Comparison of ENCODE assay signal across 8 mouse cellular contexts in the genomic region with DNA sequence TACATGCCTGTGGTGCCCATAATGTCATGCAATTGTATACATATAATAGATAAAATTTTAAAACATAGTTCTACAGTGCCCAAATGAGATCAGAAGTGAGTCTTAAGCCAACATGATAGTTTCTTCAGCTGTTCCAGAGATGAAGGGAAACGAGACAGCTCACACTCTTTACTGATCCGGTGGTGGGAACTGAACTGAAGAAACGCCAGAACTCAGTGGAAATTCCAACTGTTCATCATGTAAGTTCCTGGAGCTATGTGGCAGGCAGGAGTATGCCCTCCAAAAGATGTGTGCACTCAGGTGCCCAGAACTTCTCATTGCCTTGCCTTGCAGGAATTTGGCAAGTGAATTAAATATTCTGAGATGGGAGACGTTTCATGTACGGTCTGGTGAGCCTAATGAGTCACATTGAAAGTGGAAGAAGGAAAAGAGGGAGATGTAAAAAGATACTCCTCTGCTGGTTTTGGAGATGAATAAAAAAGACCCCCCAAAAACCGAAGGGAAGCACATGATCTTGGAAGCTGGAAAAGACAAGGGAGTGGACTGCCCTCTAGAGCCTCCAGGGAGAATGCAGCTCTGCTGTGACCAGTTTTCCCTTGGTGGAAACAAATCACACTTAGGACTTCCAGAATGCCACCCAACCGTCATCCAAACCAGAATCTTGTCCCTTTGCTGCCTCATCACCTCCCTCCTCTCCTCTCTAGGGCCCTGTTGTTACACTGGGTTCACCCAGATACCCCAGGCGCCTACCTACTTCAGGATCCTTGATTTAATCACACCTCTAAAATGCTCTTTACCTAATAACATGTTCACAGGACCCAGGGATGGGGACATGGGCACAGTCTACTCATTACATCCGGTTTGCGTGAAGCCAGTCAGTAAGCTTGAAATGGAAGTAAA. TPM values are rescaled to one million over a fixed set of nuclear protein-coding genes. Genes with fewer than 3 reads are reported as not detected.
DNase-seq lines count a peak whose midpoint lies in the region; ATAC-seq and TF ChIP-seq lines count a peak whose summit lies in the region.

No protein-coding gene starts in this region.

- no peak overlapping the region for H3K27ac ChIP-seq in heart, embryonic 12.5 days (ENCODE audit: poor library complexity, severe bottlenecking)
- no peak overlapping the region for H3K27ac ChIP-seq in heart, embryonic 10.5 days
- no peak overlapping the region for H3K27ac ChIP-seq in heart, embryonic 16.5 days (ENCODE audit: low read length)
- no peak overlapping the region for H3K27ac ChIP-seq in midbrain, embryonic 14.5 days (replicated peaks; ENCODE audit: low read depth, low read length)

- no peaks in the 10 kb centered on the region for H3K36me3 ChIP-seq in heart, embryonic 12.5 days
- H3K36me3 ChIP-seq in heart, embryonic 10.5 days: no peaks in the 10 kb centered on the region
- H3K36me3 ChIP-seq in E14TG2a.4 (ENCODE audit: insufficient read depth, low read length): peaks cover 7% of the 10 kb centered on the region
- H3K36me3 ChIP-seq in heart, embryonic 16.5 days (ENCODE audit: control insufficient read depth, insufficient read depth): no peaks in the 10 kb centered on the region
- H3K36me3 ChIP-seq in midbrain, embryonic 14.5 days (ENCODE audit: control insufficient read depth, insufficient read depth, low read length): no peaks in the 10 kb centered on the region

- DNase-seq in heart, embryonic 10.5 days (ENCODE audit: low spot score): no peak
- peak; percentile 85 for DNase-seq in brain, embryonic 14.5 days (ENCODE audit: low read depth)
- DNase-seq in layer of hippocampus, postnatal 36 days: peak; percentile 47 to 52
- peak; percentile 83 for DNase-seq in midbrain, embryonic 14.5 days
- DNase-seq in Muller cell, postnatal 12 days (ENCODE audit: inconsistent ontology term): no peak

- no peak for ATAC-seq in heart, embryonic 12.5 days (ENCODE audit: insufficient number of reproducible peaks, low FRiP score)
- ATAC-seq in heart, embryonic 16.5 days (replicated peaks; ENCODE audit: extremely low read depth, insufficient read depth, low FRiP score): no peak
- ATAC-seq in midbrain, embryonic 14.5 days (ENCODE audit: low FRiP score, low TSS enrichment): no peak

- H3K4me3 ChIP-seq in heart, embryonic 12.5 days: no peak overlapping the region
- H3K4me3 ChIP-seq in heart, embryonic 10.5 days: no peak overlapping the region
- H3K4me3 ChIP-seq in E14TG2a.4 (replicated peaks; ENCODE audit: low read length): no peak overlapping the region
- no peak overlapping the region for H3K4me3 ChIP-seq in heart, embryonic 16.5 days (ENCODE audit: low read length)
- H3K4me3 ChIP-seq in midbrain, embryonic 14.5 days (replicated peaks; ENCODE audit: low read depth, low read length): no peak overlapping the region

- H3K9me3 ChIP-seq in heart, embryonic 12.5 days (replicated peaks): no peaks in the 10 kb centered on the region
- no peaks in the 10 kb centered on the region for H3K9me3 ChIP-seq in heart, embryonic 10.5 days
- H3K9me3 ChIP-seq in E14TG2a.4 (ENCODE audit: low read length): peaks cover under 1% of the 10 kb centered on the region; the same call in 1 of the 2 replicates
- H3K9me3 ChIP-seq in heart, embryonic 16.5 days (replicated peaks; ENCODE audit: control insufficient read depth, low read length): no peaks in the 10 kb centered on the region
- no peaks in the 10 kb centered on the region for H3K9me3 ChIP-seq in midbrain, embryonic 14.5 days (ENCODE audit: control insufficient read depth, low read length)

- no peaks in the 10 kb centered on the region for H3K27me3 ChIP-seq in heart, embryonic 12.5 days (replicated peaks)
- no peaks in the 10 kb centered on the region for H3K27me3 ChIP-seq in heart, embryonic 10.5 days (ENCODE audit: insufficient read depth, poor library complexity, severe bottlenecking)
- no peaks in the 10 kb centered on the region for H3K27me3 ChIP-seq in E14TG2a.4 (ENCODE audit: insufficient read depth, low read length)
- no peaks in the 10 kb centered on the region for H3K27me3 ChIP-seq in heart, embryonic 16.5 days (ENCODE audit: control insufficient read depth, insufficient read depth, low read length)
- H3K27me3 ChIP-seq in midbrain, embryonic 14.5 days (ENCODE audit: control insufficient read depth, insufficient read depth, low read length): no peaks in the 10 kb centered on the region

- 41% methylated on average over 10 of the region's 10 CpGs for WGBS in heart, embryonic 12.5 days
- 42% methylated on average over 10 of the region's 10 CpGs for WGBS in heart, embryonic 10.5 days
- 42% methylated on average over 10 of the region's 10 CpGs for WGBS in heart, embryonic 16.5 days
- WGBS in midbrain, embryonic 14.5 days: 51% methylated on average over 10 of the region's 10 CpGs

- TF ChIP-seq CTCF in E14TG2a.4 (conservative IDR thresholded peaks at IDR 0.05; ENCODE audit: low read length): peak; percentile 87
- peak; percentile 86 for TF ChIP-seq CTCF in brain, embryonic 14.5 days (IDR thresholded peaks at IDR 0.05; ENCODE audit: borderline replicate concordance, extremely low read depth, insufficient read depth, insufficient read length)

- H3K9ac ChIP-seq in heart, embryonic 12.5 days: 0 out of 2 replicates have a peak overlapping the region, but pooled peaks have one; percentile 2
- H3K9ac ChIP-seq in heart, embryonic 16.5 days (ENCODE audit: low read length): peak overlapping the region; percentile 18; the same call in 1 of the 2 replicates
- H3K9ac ChIP-seq in midbrain, embryonic 14.5 days (replicated peaks; ENCODE audit: low read length): no peak overlapping the region

- no peak overlapping the region for H3K4me2 ChIP-seq in heart, embryonic 12.5 days
- peak overlapping the region; percentile 32; the same call in 1 of the 2 replicates for H3K4me2 ChIP-seq in heart, embryonic 16.5 days (ENCODE audit: low read depth, low read length)
- H3K4me2 ChIP-seq in midbrain, embryonic 14.5 days (ENCODE audit: low read length): no peak overlapping the region

- peaks cover 7% of the 10 kb centered on the region for H3K4me1 ChIP-seq in heart, embryonic 12.5 days (replicated peaks)
- H3K4me1 ChIP-seq in heart, embryonic 10.5 days: peaks cover 19% of the 10 kb centered on the region; the same call in 1 of the 2 replicates
- H3K4me1 ChIP-seq in E14TG2a.4 (replicated peaks; ENCODE audit: low read depth, low read length): peaks cover 44% of the 10 kb centered on the region
- peaks cover 17% of the 10 kb centered on the region for H3K4me1 ChIP-seq in heart, embryonic 16.5 days (ENCODE audit: control insufficient read depth, insufficient read depth, low read length)
- peaks cover 22% of the 10 kb centered on the region for H3K4me1 ChIP-seq in midbrain, embryonic 14.5 days (ENCODE audit: control insufficient read depth, insufficient read depth, low read length)

- no peak for TF ChIP-seq POLR2A in brain, embryonic 14.5 days (IDR thresholded peaks at IDR 0.05; ENCODE audit: borderline replicate concordance, extremely low read depth, insufficient read depth, insufficient read length, poor library complexity, severe bottlenecking)

RNA-seq across cellular contexts. Expression of a gene that starts 2.2 kb away (rescaled TPM):
- 14.5 and 20.1 TPM in 2 replicates for polyA plus RNA-seq in heart, embryonic 12.5 days (2016; fragmentation: Nextera tagmentation; extraction: Ambion mirVana)
- 11.8 and 17.9 TPM in 2 replicates for polyA plus RNA-seq in heart, embryonic 10.5 days (2016; fragmentation: Nextera tagmentation; extraction: Ambion mirVana)
- polyA plus RNA-seq in brain, embryonic 14.5 days (2012; rRNA removed): 6.5 and 7.6 TPM in 2 replicates
- 11.8 and 25.7 TPM in 2 replicates for polyA plus RNA-seq in heart, embryonic 16.5 days (2015; fragmentation: Nextera tagmentation; extraction: Ambion mirVana)
- total RNA-seq in layer of hippocampus, postnatal 36 days (2021): 10 to 100 TPM; 27.9 to 30.8 TPM
- polyA plus RNA-seq in midbrain, embryonic 14.5 days (2014; fragmentation: Nextera tagmentation; extraction: Ambion mirVana): 14.4 and 15.6 TPM in 2 replicates

RNA-seq across cellular contexts. Expression of a gene that starts 3.3 kb away (rescaled TPM):
- polyA plus RNA-seq in heart, embryonic 12.5 days (2016; fragmentation: Nextera tagmentation; extraction: Ambion mirVana): 743 and 765 TPM in 2 replicates
- 602 and 622 TPM in 2 replicates for polyA plus RNA-seq in heart, embryonic 10.5 days (2016; fragmentation: Nextera tagmentation; extraction: Ambion mirVana)
- polyA plus RNA-seq in brain, embryonic 14.5 days (2012; rRNA removed): 711 and 924 TPM in 2 replicates
- polyA plus RNA-seq in heart, embryonic 16.5 days (2015; fragmentation: Nextera tagmentation; extraction: Ambion mirVana): 581 and 590 TPM in 2 replicates
- total RNA-seq in layer of hippocampus, postnatal 36 days (2021): 100 to 1,000 TPM; 264 to 281 TPM
- polyA plus RNA-seq in midbrain, embryonic 14.5 days (2014; fragmentation: Nextera tagmentation; extraction: Ambion mirVana): 751 and 917 TPM in 2 replicates

RNA-seq across cellular contexts. Expression of a gene that starts 39.4 kb away (rescaled TPM):
- polyA plus RNA-seq in heart, embryonic 12.5 days (2016; fragmentation: Nextera tagmentation; extraction: Ambion mirVana): 1,404 and 1,433 TPM in 2 replicates
- polyA plus RNA-seq in heart, embryonic 10.5 days (2016; fragmentation: Nextera tagmentation; extraction: Ambion mirVana): 1,153 and 1,643 TPM in 2 replicates
- polyA plus RNA-seq in brain, embryonic 14.5 days (2012; rRNA removed): 5.8 and 14.6 TPM in 2 replicates
- polyA plus RNA-seq in heart, embryonic 16.5 days (2015; fragmentation: Nextera tagmentation; extraction: Ambion mirVana): 771 and 1,022 TPM in 2 replicates
- total RNA-seq in layer of hippocampus, postnatal 36 days (2021): 1 to 10 TPM; 3.4 to 4.6 TPM
- polyA plus RNA-seq in midbrain, embryonic 14.5 days (2014; fragmentation: Nextera tagmentation; extraction: Ambion mirVana): 22.2 and 22.6 TPM in 2 replicates

Comparison
In these comparisons a context has a peak if more than half of its experiments do, and no peak if none do; other contexts are left out.
1. DNase-seq: peak in brain, embryonic 14.5 days (single experiment), layer of hippocampus, postnatal 36 days (2 of 2) and midbrain, embryonic 14.5 days (single experiment); none in heart, embryonic 10.5 days (single experiment) and Muller cell, postnatal 12 days (single experiment).
2. RNA of a gene that starts 39.4 kb away (polyA plus RNA-seq): 1,404 to 1,433 TPM in heart, embryonic 12.5 days, 1,153 to 1,643 TPM in heart, embryonic 10.5 days and 771 to 1,022 TPM in heart, embryonic 16.5 days; 22.2 to 22.6 TPM in midbrain, embryonic 14.5 days and 5.8 to 14.6 TPM in brain, embryonic 14.5 days; every median in the first group is over 10 times any median in the second.